Mouse (Mus musculus): Measurements from ENCODE around the gene Pkdrej. TPM values are rescaled to one million over a fixed set of nuclear protein-coding genes. Genes with fewer than 3 reads are reported as not detected.
"Not testable (repeated sequence)": the region's sequence is repeated elsewhere in the genome, so short reads cannot be mapped to it uniquely, and the experiment has no call there.

Gene Pkdrej
- polyA plus RNA-seq, 1 experiment from 2014 or later, result 0.01 TPM

- peaks cover 4% of the 10 kb centered on the region for H3K27me3 ChIP-seq
- TF ChIP-seq CTCF (IDR thresholded peaks at IDR 0.05), result no peak
- DNase-seq (ENCODE audit: low read depth, low spot score) (no peak), ATAC-seq (no peak)
- ChIA-PET CTCF (no interaction called here), POLR2A (no interaction called here)
- in situ Hi-C loops (cut with MboI; ENCODE audit: low pct_unique_long_range_greater_than_20kb), result no loop called here
Measured at GRCm38 (mm10) chr15:85788051-85788450, 33.5 kb downstream of the Pkdrej start.

GRCm38 (mm10) chr15:85787482-85787881 is 34.1 kb downstream of the Pkdrej start:
- no peak for ATAC-seq
- CTCF ChIA-PET, result interaction anchor here (1.5 kb wide), 1 partner anchor 21 kb away, joined by 3 read pairs; no protein-coding TSS in a partner anchor
- POLR2A ChIA-PET, result no interaction called here

GRCm38 (mm10) chr15:85786711-85787110 is 34.8 kb downstream of the Pkdrej start:
- H3K27me3 ChIP-seq, result peaks cover 4% of the 10 kb centered on the region
- ATAC-seq, result no peak
- ChIA-PET POLR2A (no interaction called here), CTCF (interaction anchor here (1.5 kb wide), 1 partner anchor 22 kb away, joined by 3 read pairs; no protein-coding TSS in a partner anchor)
- no peak for DNase-seq (ENCODE audit: low read depth, low spot score)
- no peak for TF ChIP-seq CTCF (IDR thresholded peaks at IDR 0.05)
- in situ Hi-C loops (cut with MboI; ENCODE audit: low pct_unique_long_range_greater_than_20kb), result no loop called here

More at GRCm38 (mm10) chr15:85787482-85787881, 34.1 kb downstream of the Pkdrej start:
- DNase-seq (ENCODE audit: low read depth, low spot score), result no peak
- in situ Hi-C loops (cut with MboI; ENCODE audit: low pct_unique_long_range_greater_than_20kb), result no loop called here
- TF ChIP-seq CTCF (IDR thresholded peaks at IDR 0.05), result no peak
- H3K27me3 ChIP-seq, result peaks cover 4% of the 10 kb centered on the region

- DNase-seq (ENCODE audit: low read depth, low spot score) (no peak), ATAC-seq (no peak)
- ChIA-PET CTCF (interaction anchor here (0.9 kb wide), 1 partner anchor 25 kb away, joined by 3 read pairs; no protein-coding TSS in a partner anchor), POLR2A (no interaction called here)
- in situ Hi-C loops (cut with MboI; ENCODE audit: low pct_unique_long_range_greater_than_20kb), result no loop called here
- peaks cover 4% of the 10 kb centered on the region for H3K27me3 ChIP-seq
- TF ChIP-seq CTCF (IDR thresholded peaks at IDR 0.05), result no peak
Measured at GRCm38 (mm10) chr15:85784341-85784740, 37.2 kb downstream of the Pkdrej start.

GRCm38 (mm10) chr15:85783146-85783545 is 38.4 kb downstream of the Pkdrej start:
- TF ChIP-seq CTCF (IDR thresholded peaks at IDR 0.05), result no peak
- CTCF ChIA-PET, result interaction anchor here (1.1 to 1.4 kb wide), 2 partner anchors 8 to 15 kb away, joined by 3 to 4 read pairs; no protein-coding TSS in a partner anchor
- DNase-seq (ENCODE audit: low read depth, low spot score), result no peak
- in situ Hi-C loops (cut with MboI; ENCODE audit: low pct_unique_long_range_greater_than_20kb), result no loop called here
- no peak for ATAC-seq
- H3K27me3 ChIP-seq, result peaks cover 4% of the 10 kb centered on the region
- POLR2A ChIA-PET, result no interaction called here

- ATAC-seq; DNase-seq (ENCODE audit: low read depth, low spot score); in situ Hi-C loops (cut with MboI; ENCODE audit: low pct_unique_long_range_greater_than_20kb); H3K27me3 ChIP-seq: not testable (repeated sequence)
- ChIA-PET POLR2A (interaction anchor here (0.6 kb wide), 1 partner anchor 818 kb away, joined by 3 read pairs; no protein-coding TSS in a partner anchor), CTCF (interaction anchor here (1.0 kb wide), 1 partner anchor 18 kb away, joined by 3 read pairs; no protein-coding TSS in a partner anchor)
Measured at GRCm38 (mm10) chr15:85778891-85779290, 42.6 kb downstream of the Pkdrej start.

GRCm38 (mm10) chr15:85776771-85777170 is 44.8 kb downstream of the Pkdrej start:
- ChIA-PET POLR2A (no interaction called here), CTCF (no interaction called here)
- in situ Hi-C loops (cut with MboI; ENCODE audit: low pct_unique_long_range_greater_than_20kb), result no loop called here
- H3K27me3 ChIP-seq, result no peaks in the 10 kb centered on the region
- ATAC-seq, result no peak
- no peak for TF ChIP-seq CTCF (IDR thresholded peaks at IDR 0.05)
- no peak for DNase-seq (ENCODE audit: low read depth, low spot score)

GRCm38 (mm10) chr15:85776241-85776640 is 45.3 kb downstream of the Pkdrej start:
- H3K27me3 ChIP-seq, result no peaks in the 10 kb centered on the region
- ATAC-seq (no peak), DNase-seq (ENCODE audit: low read depth, low spot score) (no peak)
- TF ChIP-seq CTCF (IDR thresholded peaks at IDR 0.05), result no peak
- in situ Hi-C loops (cut with MboI; ENCODE audit: low pct_unique_long_range_greater_than_20kb), result no loop called here
- ChIA-PET CTCF (no interaction called here), POLR2A (no interaction called here)

- ATAC-seq, result no peak
- no peak for TF ChIP-seq CTCF (IDR thresholded peaks at IDR 0.05)
- CTCF ChIA-PET, result no interaction called here
- POLR2A ChIA-PET, result no interaction called here
- in situ Hi-C loops (cut with MboI; ENCODE audit: low pct_unique_long_range_greater_than_20kb), result no loop called here
- DNase-seq (ENCODE audit: low read depth, low spot score), result no peak
- H3K27me3 ChIP-seq, result no peaks in the 10 kb centered on the region
Measured at GRCm38 (mm10) chr15:85775001-85775400, 46.5 kb downstream of the Pkdrej start.

GRCm38 (mm10) chr15:85774419-85774818 is 47.1 kb downstream of the Pkdrej start:
- DNase-seq (ENCODE audit: low read depth, low spot score) (no peak), ATAC-seq (no peak)
- H3K27me3 ChIP-seq, result no peaks in the 10 kb centered on the region
- TF ChIP-seq CTCF (IDR thresholded peaks at IDR 0.05), result no peak
- ChIA-PET POLR2A (no interaction called here), CTCF (no interaction called here)
- in situ Hi-C loops (cut with MboI; ENCODE audit: low pct_unique_long_range_greater_than_20kb), result loop anchor here (25.0 kb wide), 1 partner anchor 662 kb away; no protein-coding TSS in a partner anchor

- ChIA-PET POLR2A (no interaction called here), CTCF (no interaction called here)
- DNase-seq (ENCODE audit: low read depth, low spot score) (no peak), ATAC-seq (no peak)
- H3K27me3 ChIP-seq, result no peaks in the 10 kb centered on the region
- in situ Hi-C loops (cut with MboI; ENCODE audit: low pct_unique_long_range_greater_than_20kb), result loop anchor here (25.0 kb wide), 1 partner anchor 660 kb away; no protein-coding TSS in a partner anchor
- TF ChIP-seq CTCF (IDR thresholded peaks at IDR 0.05), result no peak
Measured at GRCm38 (mm10) chr15:85772146-85772740, 49.3 kb downstream of the Pkdrej start.

Data from Patski (cell line).